Mouse (Mus musculus) kidney, embryonic 16.5 days (tissue): Measurements from ENCODE around the gene Ifnar1. TPM values are rescaled to one million over a fixed set of nuclear protein-coding genes. Genes with fewer than 3 reads are reported as not detected.

ENCODE experiments used
- ATAC-seq: fragments of 200-750 bp; cut with Nextera tagmentation; 2 replicates; pipeline ENCODE4 v1.8.0; 2017; ENCODE audit warnings: moderate TSS enrichment; ENCODE audit not compliant: low FRiP score, low TSS enrichment
- H3K27ac ChIP-seq: fragments of 300-500 bp; sonication (generic); 2 replicates; pipeline ENCODE4 v1.5.1; 2014; ENCODE audit warnings: low read length
- H3K27me3 ChIP-seq: fragments of 300-500 bp; sonication (generic); 2 replicates; pipeline ENCODE4 v1.6.1; 2014; ENCODE audit warnings: low read length, control low read depth, mixed read lengths; ENCODE audit not compliant: insufficient read depth
- H3K36me3 ChIP-seq: fragments of 300-500 bp; sonication (generic); 2 replicates; pipeline ENCODE4 v1.6.1; 2014; ENCODE audit warnings: low read length, control low read depth, mixed read lengths; ENCODE audit not compliant: insufficient read depth
- H3K4me1 ChIP-seq: fragments of 300-500 bp; sonication (generic); 2 replicates; pipeline ENCODE4 v1.6.1; 2014; ENCODE audit warnings: low read length, control low read depth, mixed read lengths; ENCODE audit not compliant: insufficient read depth
- H3K4me2 ChIP-seq: fragments of 300-500 bp; sonication (generic); replicated peaks from 2 replicates; pipeline ENCODE4 v1.6.1; 2014; ENCODE audit warnings: low read depth, low read length
- H3K4me3 ChIP-seq: fragments of 300-500 bp; sonication (generic); 2 replicates; pipeline ENCODE4 v1.5.1; 2014; ENCODE audit warnings: mild to moderate bottlenecking, low read length
- H3K9ac ChIP-seq: fragments of 300-500 bp; sonication (generic); replicated peaks from 2 replicates; pipeline ENCODE4 v1.6.1; 2014; ENCODE audit warnings: low read length
- H3K9me3 ChIP-seq: fragments of 300-500 bp; sonication (generic); 2 replicates; pipeline ENCODE4 v1.6.1; 2016; ENCODE audit warnings: low read length, control low read depth
- WGBS: fragments of 180-500 bp; shearing (Covaris S2); extraction: QIAGEN DNeasy Blood & Tissue Kit; methylation state at CpG from one replicate; pipeline ENCODE4 v1.1.7; 2014; 5-methylcytosine and 5-hydroxymethylcytosine counted together
- polyA plus RNA-seq: library from polyadenylated mRNA; unstranded; fragments of >200 nt; fragmentation: Nextera tagmentation; extraction: Ambion mirVana; gene quantifications from 2 replicates; pipeline ENCODE4 v1.2.1, GENCODE M21; 2015

Ifnar1 gene
- polyA plus RNA-seq, 1 experiment from 2014 or later: 67.3 TPM

DNA sequence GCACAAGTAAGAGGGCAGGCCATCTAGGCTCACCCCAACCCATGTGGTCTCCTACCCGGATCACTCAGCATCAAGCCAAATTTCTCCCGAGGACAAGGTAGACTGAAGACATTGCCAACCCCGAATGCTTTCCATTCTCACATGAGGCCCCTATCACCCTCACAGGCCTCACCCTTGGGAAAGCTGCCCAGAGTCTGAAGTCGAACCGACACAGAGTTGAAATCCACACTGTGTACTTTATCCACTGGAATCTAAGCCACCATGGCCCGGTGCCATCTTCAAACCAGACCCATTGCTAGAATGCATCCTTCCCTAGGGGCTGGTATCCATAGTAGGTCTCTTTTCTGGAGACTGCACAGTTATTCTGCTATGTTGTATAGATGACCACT, 37.5 kb upstream of the Ifnar1 start:
- H3K4me3 ChIP-seq: no peak overlapping the region
- no peak overlapping the region for H3K27ac ChIP-seq
- WGBS: 81% methylated on average over 6 of the region's 6 CpGs
- no peaks in the 10 kb centered on the region for H3K27me3 ChIP-seq
- no peaks in the 10 kb centered on the region for H3K4me1 ChIP-seq
- no peak overlapping the region for H3K4me2 ChIP-seq
- H3K36me3 ChIP-seq: no peaks in the 10 kb centered on the region
- no peaks in the 10 kb centered on the region for H3K9me3 ChIP-seq
- no peak overlapping the region for H3K9ac ChIP-seq
- ATAC-seq: no peak

DNA sequence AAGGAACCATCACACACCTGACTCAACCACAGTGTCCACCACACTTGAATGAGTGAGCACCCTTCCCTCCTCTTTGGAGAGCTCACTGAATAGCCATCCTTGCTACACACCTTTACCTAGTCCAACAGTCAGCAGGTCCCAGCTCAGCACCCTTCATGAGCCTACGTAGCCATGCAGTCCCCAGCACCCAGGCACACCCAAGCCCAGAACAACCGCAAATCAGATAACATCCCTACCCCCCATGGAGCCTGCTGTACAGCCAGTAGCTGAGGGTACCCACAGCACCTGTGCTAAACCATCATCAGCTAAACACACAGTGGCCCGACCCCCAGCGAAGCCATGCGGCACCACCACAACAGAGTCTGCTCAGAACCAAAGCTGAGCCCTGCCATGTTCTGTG, 37.0 kb upstream of the Ifnar1 start:
- no peak for ATAC-seq
- Histone ChIP-seq H3K36me3 (no peaks in the 10 kb centered on the region), H3K4me3 (no peak overlapping the region), H3K4me2 (no peak overlapping the region), H3K27me3 (no peaks in the 10 kb centered on the region), H3K9me3 (no peaks in the 10 kb centered on the region), H3K9ac (no peak overlapping the region), H3K4me1 (no peaks in the 10 kb centered on the region), H3K27ac (no peak overlapping the region)
- WGBS: 97% methylated on average over 5 of the region's 5 CpGs

DNA sequence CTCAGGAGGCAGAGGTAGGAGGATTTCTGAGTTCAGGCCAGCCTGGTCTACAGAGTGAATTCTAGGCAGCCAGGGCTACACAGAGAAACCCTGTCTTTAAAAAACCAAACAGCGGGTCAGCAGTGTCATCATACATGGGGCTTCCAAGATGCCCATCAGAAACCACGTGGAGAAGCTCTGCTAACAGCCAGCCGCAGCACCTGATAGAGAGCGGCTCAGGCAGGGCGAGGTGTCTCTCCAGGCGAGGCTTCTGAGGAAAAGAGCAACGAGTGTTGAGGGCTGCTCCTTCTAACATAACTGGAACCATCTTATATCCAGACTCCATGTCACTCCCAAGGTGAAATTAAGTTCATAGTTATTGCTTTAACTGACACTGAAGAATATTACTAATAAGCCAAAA, 36.1 kb upstream of the Ifnar1 start:
- H3K27ac ChIP-seq: no peak overlapping the region
- H3K4me2 ChIP-seq: no peak overlapping the region
- H3K4me1 ChIP-seq: no peaks in the 10 kb centered on the region
- no peak overlapping the region for H3K9ac ChIP-seq
- no peaks in the 10 kb centered on the region for H3K9me3 ChIP-seq
- H3K36me3 ChIP-seq: no peaks in the 10 kb centered on the region
- H3K4me3 ChIP-seq: no peak overlapping the region
- ATAC-seq: no peak
- 85% methylated on average over 7 of the region's 7 CpGs for WGBS
- H3K27me3 ChIP-seq: no peaks in the 10 kb centered on the region

DNA sequence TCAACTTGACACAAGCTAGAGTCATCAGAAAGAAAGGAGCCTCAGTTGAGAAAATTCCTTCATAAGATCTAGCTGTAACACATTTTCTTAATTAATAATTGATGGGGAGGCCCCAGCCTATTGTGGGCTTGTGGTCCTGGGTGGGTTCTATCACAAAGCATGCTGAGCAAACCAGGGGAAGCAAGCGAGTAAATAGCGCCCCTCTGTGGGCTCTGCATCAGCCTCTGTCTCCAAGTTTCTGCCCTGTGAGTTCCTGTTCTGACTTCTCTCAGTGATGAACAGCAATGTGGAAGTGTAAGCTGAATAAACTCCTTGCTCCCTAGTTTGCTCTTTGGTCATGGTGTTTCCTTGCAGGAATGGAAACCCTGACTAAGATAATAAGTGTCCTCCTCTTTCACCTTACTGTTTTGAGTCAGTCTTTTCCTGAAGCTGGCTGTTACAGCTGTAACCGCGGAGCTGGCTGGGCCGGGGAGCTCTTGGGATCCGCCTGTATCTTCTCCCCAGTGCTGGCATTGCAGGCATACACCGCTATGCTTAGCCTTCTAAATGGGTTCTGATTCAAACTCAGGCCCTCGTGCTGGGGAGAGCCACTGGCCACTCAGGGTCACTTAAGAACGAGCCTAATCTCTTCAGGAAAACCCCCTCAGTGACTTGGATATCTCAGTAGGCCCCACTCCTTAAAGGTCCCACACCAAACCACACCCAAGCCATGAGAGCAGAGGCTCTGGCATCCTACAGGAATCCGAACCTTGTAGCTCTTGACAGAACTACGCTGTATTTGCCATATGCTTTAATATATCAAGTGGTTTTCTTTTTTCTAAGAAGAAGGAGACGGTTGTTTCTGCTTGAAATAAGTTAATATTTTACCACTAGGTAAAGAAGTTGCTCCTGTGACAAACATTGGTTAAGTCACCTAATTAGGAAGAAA, 34.6 kb upstream of the Ifnar1 start:
- H3K4me3 ChIP-seq: no peak overlapping the region
- no peak overlapping the region for H3K4me2 ChIP-seq
- H3K36me3 ChIP-seq: no peaks in the 10 kb centered on the region
- no peak overlapping the region for H3K27ac ChIP-seq
- H3K4me1 ChIP-seq: no peaks in the 10 kb centered on the region
- WGBS: 84% methylated on average over 12 of the region's 12 CpGs
- H3K27me3 ChIP-seq: no peaks in the 10 kb centered on the region
- no peak overlapping the region for H3K9ac ChIP-seq
- H3K9me3 ChIP-seq: no peaks in the 10 kb centered on the region
- ATAC-seq: no peak

DNA sequence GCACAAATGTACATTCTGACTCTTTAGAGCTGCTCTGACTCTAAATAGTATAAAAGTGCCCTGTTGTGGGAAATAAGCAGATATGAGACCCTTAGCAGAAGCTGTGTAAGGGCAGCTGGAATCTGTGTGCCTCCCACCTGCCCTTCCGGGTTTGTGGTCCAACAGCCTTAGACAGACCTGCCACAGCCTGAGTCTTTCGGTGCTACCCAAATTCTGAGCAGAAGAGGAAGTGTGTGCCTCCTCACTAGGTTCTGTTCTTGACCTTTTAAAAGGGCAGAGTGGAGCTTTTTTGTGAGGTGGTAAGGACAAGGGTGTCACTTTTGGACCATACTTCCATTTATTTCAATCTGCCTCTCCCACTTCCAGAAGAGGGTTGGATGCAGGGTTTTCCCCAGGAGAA, 33.1 kb upstream of the Ifnar1 start:
- Histone ChIP-seq H3K9ac (no peak overlapping the region), H3K4me1 (no peaks in the 10 kb centered on the region), H3K4me2 (no peak overlapping the region), H3K36me3 (no peaks in the 10 kb centered on the region), H3K27me3 (no peaks in the 10 kb centered on the region), H3K27ac (0 out of 2 replicates have a peak overlapping the region, but pooled peaks have one; percentile 34), H3K4me3 (no peak overlapping the region), H3K9me3 (no peaks in the 10 kb centered on the region)
- WGBS: 77% methylated on average over 2 of the region's 2 CpGs
- no peak for ATAC-seq

DNA sequence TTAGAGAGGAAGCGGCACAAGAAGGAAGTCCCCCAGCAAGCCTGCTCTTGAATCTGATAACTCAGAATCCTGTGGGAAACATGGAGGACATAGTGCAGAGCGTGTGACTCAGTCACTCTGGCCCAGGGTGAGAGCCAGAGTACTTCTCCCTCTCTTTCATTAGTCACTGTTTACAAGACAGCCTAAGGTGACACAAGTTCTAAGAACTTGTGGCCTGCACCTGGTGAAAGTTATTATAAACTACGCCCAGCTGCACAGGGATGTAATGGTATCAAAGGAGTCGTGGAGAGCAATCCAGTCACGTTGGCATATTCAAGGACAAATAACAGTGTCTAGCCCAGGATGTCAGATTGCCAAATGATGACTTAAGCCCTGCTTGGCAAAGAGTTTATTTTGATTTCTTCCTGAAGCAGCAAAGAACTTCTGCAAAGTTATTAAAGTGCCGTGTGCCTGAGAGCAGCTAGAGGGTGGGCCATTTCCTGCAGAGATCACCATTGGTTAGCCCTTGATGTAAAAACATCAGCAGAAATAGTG, 32.6 kb upstream of the Ifnar1 start:
- ATAC-seq: no peak
- H3K27ac ChIP-seq: 0 out of 2 replicates have a peak overlapping the region, but pooled peaks have one; percentile 34
- H3K27me3 ChIP-seq: no peaks in the 10 kb centered on the region
- H3K9me3 ChIP-seq: no peaks in the 10 kb centered on the region
- no peaks in the 10 kb centered on the region for H3K4me1 ChIP-seq
- no peak overlapping the region for H3K9ac ChIP-seq
- H3K36me3 ChIP-seq: no peaks in the 10 kb centered on the region
- no peak overlapping the region for H3K4me3 ChIP-seq
- WGBS: 53% methylated on average over 6 of the region's 6 CpGs
- no peak overlapping the region for H3K4me2 ChIP-seq

DNA sequence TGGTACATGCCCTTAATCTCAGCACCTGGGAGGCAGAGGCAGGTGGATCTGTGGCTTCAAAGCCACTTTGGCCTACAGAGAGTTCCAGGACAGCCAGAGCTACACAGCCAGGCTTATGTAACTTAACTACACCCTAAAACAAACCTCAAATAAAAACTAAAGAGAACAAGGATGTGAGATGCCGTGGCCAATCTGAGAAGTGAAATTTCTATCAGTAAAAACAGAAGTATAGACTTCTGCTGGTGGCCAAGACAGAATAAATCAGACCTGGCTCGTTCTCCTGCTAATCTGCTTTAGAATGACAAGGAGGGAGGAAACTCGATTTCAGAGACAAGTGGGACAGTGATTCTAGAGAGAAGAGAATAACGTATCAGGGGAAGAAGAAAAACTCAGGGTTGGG, 29.2 kb upstream of the Ifnar1 start:
- ATAC-seq: no peak
- H3K27ac ChIP-seq: no peak overlapping the region
- H3K36me3 ChIP-seq: no peaks in the 10 kb centered on the region
- no peaks in the 10 kb centered on the region for H3K4me1 ChIP-seq
- H3K27me3 ChIP-seq: no peaks in the 10 kb centered on the region
- WGBS: 66% methylated on average over 4 of the region's 4 CpGs
- no peak overlapping the region for H3K4me3 ChIP-seq
- no peaks in the 10 kb centered on the region for H3K9me3 ChIP-seq
- no peak overlapping the region for H3K9ac ChIP-seq
- H3K4me2 ChIP-seq: no peak overlapping the region

DNA sequence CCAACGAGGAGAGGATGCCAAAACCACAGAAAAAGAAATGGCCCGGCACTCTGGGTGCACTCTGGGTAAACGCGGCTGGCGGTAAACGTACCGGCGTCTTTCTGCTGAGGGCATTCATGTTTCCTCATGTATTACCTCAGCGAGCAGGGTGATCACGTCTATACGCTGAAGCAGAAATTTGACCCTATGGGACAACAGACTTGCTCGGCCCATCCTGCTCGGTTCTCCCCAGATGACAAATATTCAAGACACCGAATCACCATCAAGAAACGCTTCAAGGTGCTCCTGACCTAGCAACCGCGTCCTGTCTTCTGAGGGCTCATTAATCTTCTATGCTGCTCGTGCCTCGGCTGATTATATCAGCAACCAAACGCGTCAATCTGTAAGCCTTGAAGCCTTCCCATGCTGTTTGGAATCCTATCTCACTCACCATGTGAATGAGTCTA, 26.7 kb upstream of the Ifnar1 start:
- no peaks in the 10 kb centered on the region for H3K27me3 ChIP-seq
- no peak overlapping the region for H3K4me3 ChIP-seq
- 50% methylated on average over 21 of the region's 21 CpGs for WGBS
- no peak overlapping the region for H3K27ac ChIP-seq
- H3K36me3 ChIP-seq: no peaks in the 10 kb centered on the region
- no peak overlapping the region for H3K9ac ChIP-seq
- no peak overlapping the region for H3K4me2 ChIP-seq
- no peaks in the 10 kb centered on the region for H3K9me3 ChIP-seq
- H3K4me1 ChIP-seq: peaks cover 6% of the 10 kb centered on the region; the same call in 1 of the 2 replicates
- ATAC-seq: no peak

DNA sequence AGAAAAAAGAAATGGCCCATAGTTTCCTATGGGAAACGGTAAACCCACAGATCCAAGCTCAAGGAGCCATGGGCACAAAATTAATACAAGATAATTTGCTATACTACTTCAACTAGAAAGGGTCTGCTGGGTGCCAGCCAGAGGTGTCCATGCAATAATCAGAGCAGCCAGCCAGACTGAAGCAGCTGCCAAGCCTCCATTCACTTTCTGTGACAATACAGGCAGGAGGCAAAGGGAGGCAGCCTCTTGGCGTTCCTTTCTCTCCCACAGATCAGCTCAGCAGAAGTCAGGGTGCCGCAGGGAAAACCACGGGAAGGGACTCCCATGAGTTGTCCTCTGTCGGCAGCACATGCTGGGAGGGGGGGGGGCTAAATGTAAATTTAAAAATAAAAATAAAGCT, 26.1 kb upstream of the Ifnar1 start:
- no peak for ATAC-seq
- H3K27ac ChIP-seq: no peak overlapping the region
- no peaks in the 10 kb centered on the region for H3K9me3 ChIP-seq
- 41% methylated on average over 5 of the region's 5 CpGs for WGBS
- H3K36me3 ChIP-seq: no peaks in the 10 kb centered on the region
- H3K4me2 ChIP-seq: no peak overlapping the region
- no peak overlapping the region for H3K9ac ChIP-seq
- H3K27me3 ChIP-seq: no peaks in the 10 kb centered on the region
- peaks cover 6% of the 10 kb centered on the region; the same call in 1 of the 2 replicates for H3K4me1 ChIP-seq
- no peak overlapping the region for H3K4me3 ChIP-seq

DNA sequence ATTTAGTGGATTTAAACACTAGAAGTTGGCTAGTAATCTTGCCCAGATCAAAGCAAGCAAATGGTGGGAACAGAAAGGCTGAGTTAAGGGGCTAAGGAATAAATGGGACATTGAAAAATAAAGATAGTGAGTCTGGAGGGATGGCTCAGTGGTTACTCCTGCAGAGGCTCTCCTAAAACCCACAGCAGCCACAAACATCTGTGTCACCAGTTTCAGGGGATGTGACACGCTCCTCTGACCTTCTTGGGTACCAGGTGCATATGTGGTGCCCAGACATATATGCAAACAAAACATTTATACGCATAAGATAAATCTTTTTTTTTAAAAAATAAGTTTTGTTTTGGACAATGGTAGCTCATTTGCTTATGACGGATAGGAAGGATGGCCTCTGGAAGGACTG, 25.6 kb upstream of the Ifnar1 start:
- H3K4me2 ChIP-seq: no peak overlapping the region

More for the DNA sequence above, 25.6 kb upstream of the Ifnar1 start:
- ATAC-seq: no peak
- Histone ChIP-seq H3K27ac (no peak overlapping the region), H3K9ac (no peak overlapping the region), H3K27me3 (no peaks in the 10 kb centered on the region), H3K36me3 (no peaks in the 10 kb centered on the region), H3K4me1 (peaks cover 6% of the 10 kb centered on the region; the same call in 1 of the 2 replicates), H3K4me3 (no peak overlapping the region), H3K9me3 (no peaks in the 10 kb centered on the region)
- WGBS: 88% methylated on average over 3 of the region's 3 CpGs
